Mouse (Mus musculus) heart, embryonic 10.5 days (tissue): ENCODE data around the gene Prg4. TPM values are rescaled to one million over a fixed set of nuclear protein-coding genes. Genes with fewer than 3 reads are reported as not detected.

Experiments used
- DNase-seq: peaks from one replicate; pipeline ENCODE4 v3.0.0-alpha.2; 2017; ENCODE audit warnings: low spot score
- H3K27ac ChIP-seq: fragments of 300-500 bp; sonication (generic); 2 replicates; pipeline ENCODE4 v1.5.1; 2016; ENCODE audit warnings: mild to moderate bottlenecking
- H3K27me3 ChIP-seq: fragments of 300-500 bp; sonication (generic); 2 replicates; pipeline ENCODE4 v1.6.1; 2016; ENCODE audit warnings: mild to moderate bottlenecking; ENCODE audit not compliant: poor library complexity, insufficient read depth, severe bottlenecking
- H3K36me3 ChIP-seq: fragments of 300-500 bp; sonication (generic); 2 replicates; pipeline ENCODE4 v1.6.1; 2016; ENCODE audit warnings: mild to moderate bottlenecking, moderate library complexity
- H3K4me1 ChIP-seq: fragments of 300-500 bp; sonication (generic); 2 replicates; pipeline ENCODE4 v1.6.1; 2016; ENCODE audit warnings: mild to moderate bottlenecking
- H3K4me3 ChIP-seq: fragments of 300-500 bp; sonication (generic); 2 replicates; pipeline ENCODE4 v1.5.1; 2016; ENCODE audit warnings: mild to moderate bottlenecking, moderate library complexity
- H3K9me3 ChIP-seq: fragments of 300-500 bp; sonication (generic); 2 replicates; pipeline ENCODE4 v1.6.1; 2016; ENCODE audit warnings: mild to moderate bottlenecking, moderate library complexity
- WGBS: fragments of 180-500 bp; shearing (Covaris S2); methylation state at CpG from one replicate; pipeline ENCODE4 v1.1.7; 2016; 5-methylcytosine and 5-hydroxymethylcytosine counted together
- polyA plus RNA-seq: library from polyadenylated mRNA; unstranded; fragments of >200 nt; fragmentation: Nextera tagmentation; extraction: Ambion mirVana; gene quantifications from 2 replicates; pipeline ENCODE4 v1.2.1, GENCODE M21; 2016

Prg4 gene
- polyA plus RNA-seq, 1 experiment from 2014 or later: 0.30 TPM

DNA sequence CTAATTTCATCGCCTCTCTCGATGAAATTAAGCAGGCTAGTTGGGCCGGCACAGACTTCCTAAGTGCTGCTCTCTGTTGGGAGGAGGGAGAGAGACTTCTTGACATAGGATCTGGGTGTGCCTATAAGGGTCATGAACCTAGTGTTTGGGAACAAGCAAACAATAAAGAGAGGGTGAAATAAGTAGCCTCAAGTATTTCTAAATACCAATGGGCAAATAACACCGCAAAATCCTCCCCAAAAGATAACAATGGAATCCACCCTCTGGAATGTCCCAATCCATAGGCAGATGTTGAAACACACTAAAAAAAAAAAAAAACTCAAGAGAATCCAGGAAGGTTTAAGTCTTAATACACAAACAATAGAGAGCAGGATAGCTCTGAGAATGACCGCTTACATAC lies 2.9 kb downstream of the Prg4 start:
- H3K9me3 ChIP-seq: no peaks in the 10 kb centered on the region
- no peak overlapping the region for H3K27ac ChIP-seq
- DNase-seq: no peak
- WGBS: 58% methylated on average over 5 of the region's 5 CpGs
- H3K4me1 ChIP-seq: 0 out of 2 replicates have a peak, but pooled peaks cover 4% of the 10 kb centered on the region
- no peak overlapping the region for H3K4me3 ChIP-seq
- H3K36me3 ChIP-seq: no peaks in the 10 kb centered on the region
- no peaks in the 10 kb centered on the region for H3K27me3 ChIP-seq

DNA sequence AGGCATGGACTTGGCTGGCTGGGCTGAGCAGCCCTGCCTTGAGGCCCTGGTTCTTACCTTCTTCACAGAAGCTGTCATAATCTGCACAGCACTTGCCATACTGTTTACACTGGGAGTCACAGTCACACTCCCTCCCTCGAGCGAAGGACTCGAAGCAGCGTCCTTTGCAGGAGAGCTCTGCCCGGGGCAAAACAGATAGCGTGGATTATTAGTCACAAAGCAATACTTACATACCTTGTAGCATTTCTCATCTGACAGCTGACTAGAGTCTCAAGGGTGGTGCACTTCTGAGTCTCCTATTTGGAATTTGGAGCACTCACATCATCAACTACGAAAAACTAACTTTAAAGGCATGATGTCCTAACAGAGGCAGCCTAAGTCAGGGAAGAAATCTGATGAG lies 5.4 kb downstream of the Prg4 start:
- H3K27ac ChIP-seq: no peak overlapping the region
- WGBS: 55% methylated on average over 7 of the region's 7 CpGs
- H3K27me3 ChIP-seq: no peaks in the 10 kb centered on the region
- H3K4me1 ChIP-seq: 0 out of 2 replicates have a peak, but pooled peaks cover 4% of the 10 kb centered on the region
- no peak overlapping the region for H3K4me3 ChIP-seq
- H3K9me3 ChIP-seq: no peaks in the 10 kb centered on the region
- DNase-seq: no peak
- no peaks in the 10 kb centered on the region for H3K36me3 ChIP-seq

DNA sequence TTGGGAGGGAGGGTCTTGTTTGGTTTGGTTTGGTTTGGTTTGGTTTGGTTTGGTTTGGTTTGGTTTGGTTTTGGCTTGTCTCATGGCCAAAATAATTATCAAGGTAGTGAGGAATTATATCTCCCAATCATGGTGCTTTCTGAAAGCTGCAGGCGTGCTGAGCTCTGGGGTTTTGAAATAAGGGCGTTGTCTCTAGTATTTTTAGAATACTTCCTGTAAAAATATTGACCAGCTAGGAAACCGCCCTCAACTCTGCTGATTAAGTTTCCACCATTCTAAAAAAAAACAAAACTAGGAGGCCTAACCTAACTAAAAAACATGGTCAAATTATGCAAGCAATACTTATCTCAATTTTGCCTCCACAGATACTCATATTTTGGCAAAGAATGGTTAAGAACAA lies 6.4 kb downstream of the Prg4 start:
- no peak overlapping the region for H3K4me3 ChIP-seq
- no peaks in the 10 kb centered on the region for H3K9me3 ChIP-seq
- no peak for DNase-seq
- 0 out of 2 replicates have a peak, but pooled peaks cover 4% of the 10 kb centered on the region for H3K4me1 ChIP-seq
- 72% methylated on average over 3 of the region's 3 CpGs for WGBS
- H3K27me3 ChIP-seq: no peaks in the 10 kb centered on the region
- no peak overlapping the region for H3K27ac ChIP-seq
- H3K36me3 ChIP-seq: no peaks in the 10 kb centered on the region

DNA sequence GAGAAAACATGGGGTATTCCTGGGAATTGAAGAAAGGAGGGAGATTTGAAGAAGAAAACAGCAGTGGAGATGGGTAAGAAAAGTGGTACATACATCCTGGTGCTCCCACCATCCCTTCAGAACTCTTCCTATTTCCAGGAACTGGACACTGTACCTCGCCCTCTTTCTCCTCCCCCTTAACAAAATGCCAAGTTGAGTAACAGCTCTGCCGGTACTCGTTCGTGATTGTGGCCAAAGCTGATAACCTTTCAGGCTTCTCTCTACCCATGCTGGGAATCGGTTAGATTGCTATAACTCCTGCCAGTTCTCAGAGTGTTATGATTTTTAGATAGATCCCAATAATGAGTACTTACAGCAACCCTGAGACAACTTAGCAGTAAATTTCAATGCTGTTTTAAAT lies 7.0 kb downstream of the Prg4 start:
- WGBS: 67% methylated on average over 5 of the region's 5 CpGs
- H3K36me3 ChIP-seq: no peaks in the 10 kb centered on the region
- no peak overlapping the region for H3K27ac ChIP-seq
- H3K4me3 ChIP-seq: no peak overlapping the region
- no peak for DNase-seq
- 0 out of 2 replicates have a peak, but pooled peaks cover 4% of the 10 kb centered on the region for H3K4me1 ChIP-seq
- H3K9me3 ChIP-seq: no peaks in the 10 kb centered on the region
- H3K27me3 ChIP-seq: no peaks in the 10 kb centered on the region

DNA sequence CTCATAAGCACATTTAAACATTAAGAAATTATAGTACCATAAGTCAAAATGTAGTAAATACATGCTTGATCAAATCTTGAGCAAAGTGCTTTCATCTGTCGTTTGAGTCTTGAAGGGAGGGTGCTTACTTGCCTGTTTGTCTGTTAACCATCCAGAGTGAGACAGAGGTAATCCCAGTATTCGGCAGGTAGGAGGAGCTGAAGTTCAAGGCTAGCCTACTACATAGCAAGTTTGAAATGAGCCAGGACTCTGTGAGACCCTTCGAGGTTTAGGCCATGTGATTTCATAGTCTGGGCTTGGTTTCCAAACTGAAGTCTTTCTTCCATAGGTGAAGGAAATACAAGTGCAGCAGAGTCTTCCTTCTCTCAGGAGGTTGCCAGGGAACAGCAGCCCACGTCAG lies 24.2 kb downstream of the Prg4 start:
- Histone ChIP-seq H3K36me3 (peaks cover 95% of the 10 kb centered on the region), H3K4me3 (no peak overlapping the region), H3K27me3 (no peaks in the 10 kb centered on the region), H3K4me1 (no peaks in the 10 kb centered on the region), H3K27ac (no peak overlapping the region), H3K9me3 (no peaks in the 10 kb centered on the region)
- DNase-seq: no peak
- 79% methylated on average over 4 of the region's 4 CpGs for WGBS

- no peak overlapping the region for H3K27ac ChIP-seq
- H3K27me3 ChIP-seq: no peaks in the 10 kb centered on the region
- no peak overlapping the region for H3K4me3 ChIP-seq
- no peak for DNase-seq
- H3K36me3 ChIP-seq: peaks cover 95% of the 10 kb centered on the region
- no peaks in the 10 kb centered on the region for H3K4me1 ChIP-seq
- WGBS: 92% methylated on average over 3 of the region's 3 CpGs
- no peaks in the 10 kb centered on the region for H3K9me3 ChIP-seq
Observed at GRCm38 (mm10) chr1:150438641-150439040, 27.3 kb downstream of the Prg4 start.

DNA sequence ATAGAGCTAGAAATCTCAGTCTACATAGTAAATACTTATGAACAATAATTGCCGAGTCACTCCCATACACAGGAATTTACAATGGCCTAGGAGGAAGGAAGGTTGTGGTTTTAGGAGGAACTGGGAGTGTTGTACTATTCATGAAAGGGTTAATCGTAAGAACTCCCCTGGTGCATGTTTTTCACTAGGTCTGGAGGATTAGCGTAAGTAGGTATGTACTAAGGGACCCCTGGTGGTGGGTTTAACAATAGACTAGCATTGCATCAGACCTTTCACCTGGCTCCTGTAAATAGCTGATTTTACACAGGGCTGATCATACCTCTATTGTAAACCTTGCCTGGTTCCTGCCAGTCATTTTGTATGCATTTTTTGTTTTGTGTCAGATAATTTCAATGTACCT lies 39.7 kb downstream of the Prg4 start:
- Histone ChIP-seq H3K9me3 (no peaks in the 10 kb centered on the region), H3K4me1 (no peaks in the 10 kb centered on the region), H3K27ac (no peak overlapping the region), H3K4me3 (no peak overlapping the region), H3K36me3 (peaks cover 98% of the 10 kb centered on the region), H3K27me3 (no peaks in the 10 kb centered on the region)
- 76% methylated on average over 3 of the region's 3 CpGs for WGBS
- DNase-seq: no peak

GRCm38 (mm10) chr1:150425665-150426064 lies 40.3 kb downstream of the Prg4 start:
- Histone ChIP-seq H3K4me1 (no peaks in the 10 kb centered on the region), H3K36me3 (peaks cover 97% of the 10 kb centered on the region), H3K4me3 (no peak overlapping the region), H3K27me3 (no peaks in the 10 kb centered on the region), H3K9me3 (no peaks in the 10 kb centered on the region), H3K27ac (no peak overlapping the region)
- 80% methylated on average over 9 of the region's 9 CpGs for WGBS
- no peak for DNase-seq

DNA sequence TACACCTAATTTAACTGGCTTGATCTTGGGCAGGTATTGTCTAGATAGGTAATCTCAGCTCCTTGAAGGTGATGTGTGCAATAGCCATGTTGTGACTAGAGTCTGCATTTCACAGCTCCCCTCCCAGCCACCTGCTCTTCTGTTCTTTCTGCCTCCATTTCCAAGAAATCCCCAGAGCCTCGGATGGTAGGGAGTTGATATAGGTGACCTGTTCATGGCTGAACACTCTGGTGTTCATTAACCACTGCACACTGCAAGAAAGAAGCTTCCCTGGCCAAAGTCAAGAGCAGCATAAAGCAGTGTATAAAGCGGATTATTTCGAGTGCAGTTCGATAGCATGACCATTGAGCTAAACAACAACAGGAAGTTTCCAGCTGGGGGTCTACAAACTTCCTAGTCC lies 47.5 kb downstream of the Prg4 start:
- Histone ChIP-seq H3K4me1 (no peaks in the 10 kb centered on the region), H3K27me3 (no peaks in the 10 kb centered on the region), H3K36me3 (peaks cover 94% of the 10 kb centered on the region), H3K4me3 (no peak overlapping the region), H3K9me3 (no peaks in the 10 kb centered on the region), H3K27ac (no peak overlapping the region)
- 88% methylated on average over 4 of the region's 4 CpGs for WGBS
- no peak for DNase-seq

- Histone ChIP-seq H3K27me3 (no peaks in the 10 kb centered on the region), H3K9me3 (no peaks in the 10 kb centered on the region), H3K4me1 (no peaks in the 10 kb centered on the region), H3K4me3 (no peak overlapping the region), H3K36me3 (peaks cover 91% of the 10 kb centered on the region), H3K27ac (no peak overlapping the region)
- DNase-seq: no peak
- WGBS: 94% methylated on average over 3 of the region's 3 CpGs
Observed at GRCm38 (mm10) chr1:150416006-150416405, 50.0 kb downstream of the Prg4 start.

DNA sequence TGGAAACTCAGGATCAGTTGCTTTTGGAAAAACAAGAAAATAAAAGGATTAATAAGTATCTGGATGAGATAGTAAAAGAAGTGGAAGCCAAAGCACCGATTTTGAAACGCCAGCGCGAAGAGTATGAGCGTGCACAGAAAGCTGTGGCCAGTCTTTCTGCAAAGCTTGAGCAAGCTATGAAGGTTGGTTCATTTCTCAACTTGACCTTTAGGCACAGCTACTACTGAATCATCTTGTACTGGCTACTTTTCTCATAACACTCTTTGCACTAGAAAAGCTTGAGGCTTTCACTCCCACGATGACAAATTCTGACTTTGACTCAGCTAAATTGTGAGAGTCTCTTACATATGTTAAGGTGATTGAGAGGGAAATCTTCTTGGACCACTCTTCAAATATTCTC lies 56.0 kb downstream of the Prg4 start:
- Histone ChIP-seq H3K27ac (no peak overlapping the region), H3K4me3 (no peak overlapping the region), H3K36me3 (peaks cover 92% of the 10 kb centered on the region), H3K4me1 (no peaks in the 10 kb centered on the region), H3K27me3 (no peaks in the 10 kb centered on the region), H3K9me3 (no peaks in the 10 kb centered on the region)
- WGBS: 96% methylated on average over 6 of the region's 6 CpGs
- no peak for DNase-seq

- H3K27me3 ChIP-seq: no peaks in the 10 kb centered on the region
- H3K4me3 ChIP-seq: no peak overlapping the region
- DNase-seq: no peak
- H3K9me3 ChIP-seq: no peaks in the 10 kb centered on the region
- H3K4me1 ChIP-seq: no peaks in the 10 kb centered on the region
- peaks cover 89% of the 10 kb centered on the region for H3K36me3 ChIP-seq
- no peak overlapping the region for H3K27ac ChIP-seq
- WGBS: 89% methylated on average over 9 of the region's 9 CpGs
Observed at GRCm38 (mm10) chr1:150407285-150407684, 58.7 kb downstream of the Prg4 start.

GRCm38 (mm10) chr1:150404555-150404954 lies 61.4 kb downstream of the Prg4 start:
- no peaks in the 10 kb centered on the region for H3K27me3 ChIP-seq
- no peak overlapping the region for H3K27ac ChIP-seq
- WGBS: 84% methylated on average over 3 of the region's 3 CpGs
- no peaks in the 10 kb centered on the region for H3K4me1 ChIP-seq
- H3K4me3 ChIP-seq: no peak overlapping the region
- H3K36me3 ChIP-seq: peaks cover 88% of the 10 kb centered on the region
- H3K9me3 ChIP-seq: no peaks in the 10 kb centered on the region
- no peak for DNase-seq

- DNase-seq: no peak
- WGBS: 91% methylated on average over 3 of the region's 3 CpGs
- Histone ChIP-seq H3K27me3 (no peaks in the 10 kb centered on the region), H3K36me3 (peaks cover 87% of the 10 kb centered on the region), H3K27ac (no peak overlapping the region), H3K9me3 (no peaks in the 10 kb centered on the region), H3K4me3 (no peak overlapping the region), H3K4me1 (no peaks in the 10 kb centered on the region)
Observed at GRCm38 (mm10) chr1:150403914-150404313, 62.1 kb downstream of the Prg4 start.
